In the genomic region with DNA sequence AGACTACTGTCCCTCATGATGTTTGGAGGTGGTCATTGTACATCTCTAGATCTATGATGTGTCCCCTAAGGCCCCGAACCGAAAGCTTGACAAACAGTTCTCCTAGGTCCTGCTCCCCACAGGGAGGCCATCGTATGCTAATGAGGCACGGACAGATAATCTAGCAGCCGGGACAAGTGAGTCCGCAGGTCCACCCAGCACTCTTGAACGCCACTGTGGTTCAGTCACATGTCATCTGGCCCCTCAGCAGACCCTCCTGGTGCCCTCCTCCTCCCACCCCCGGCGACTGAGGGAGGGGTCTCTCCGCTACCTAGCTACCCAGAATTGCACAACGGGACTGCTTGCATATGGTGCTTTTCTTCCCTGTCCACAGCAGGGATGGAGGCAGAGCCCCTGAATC, we compare ENCODE assay signal across 8 mouse cellular contexts. TPM values are rescaled to one million over a fixed set of nuclear protein-coding genes. Genes with fewer than 3 reads are reported as not detected.
DNase-seq lines count a peak whose midpoint lies in the region; ATAC-seq and TF ChIP-seq lines count a peak whose summit lies in the region.

No protein-coding gene starts in this region.

- H3K4me1 ChIP-seq in heart, embryonic 11.5 days (ENCODE audit: control insufficient read depth, insufficient read depth, low read length): peaks cover 8% of the 10 kb centered on the region; the same call in 1 of the 2 replicates
- no peaks in the 10 kb centered on the region for H3K4me1 ChIP-seq in heart, adult 2 months (ENCODE audit: control insufficient read depth, insufficient read depth, low read length)
- peaks cover 18% of the 10 kb centered on the region for H3K4me1 ChIP-seq in E14TG2a.4 (replicated peaks; ENCODE audit: low read depth, low read length)
- H3K4me1 ChIP-seq in hindbrain, embryonic 10.5 days (replicated peaks): peaks cover 17% of the 10 kb centered on the region
- H3K4me1 ChIP-seq in midbrain, embryonic 13.5 days (replicated peaks): peaks cover 16% of the 10 kb centered on the region

- WGBS in heart, embryonic 11.5 days (ENCODE audit: insufficient replicate concordance): 5% methylated on average over 11 of the region's 11 CpGs
- 7% methylated on average over 11 of the region's 11 CpGs for WGBS in heart, adult 2 months
- WGBS in hindbrain, embryonic 10.5 days: 9% methylated on average over 11 of the region's 11 CpGs
- 11% methylated on average over 11 of the region's 11 CpGs for WGBS in midbrain, embryonic 13.5 days

- no peak for TF ChIP-seq POLR2A in heart, adult 2 months (IDR thresholded peaks at IDR 0.05; ENCODE audit: insufficient read depth, low read depth, low read length)

- ATAC-seq in heart, embryonic 11.5 days (replicated peaks; ENCODE audit: insufficient number of reproducible peaks, low FRiP score, low TSS enrichment): no peak
- 0 out of 2 replicates have a peak, but pooled peaks have one; percentile 34 for ATAC-seq in midbrain, embryonic 13.5 days

- no peak for DNase-seq in heart, adult 2 months
- DNase-seq in hindbrain, embryonic 10.5 days (ENCODE audit: low spot score): no peak
- DNase-seq in adrenal gland, adult 8-10 months: no peak
- no peak for DNase-seq in lung, postnatal 14 days
- no peak for DNase-seq in urinary bladder, postnatal 4 days (ENCODE audit: low spot score in 2 of 2)

- H3K27ac ChIP-seq in heart, embryonic 11.5 days (ENCODE audit: low read depth, low read length): no peak overlapping the region
- H3K27ac ChIP-seq in heart, adult 2 months: no peak overlapping the region
- no peak overlapping the region for H3K27ac ChIP-seq in hindbrain, embryonic 10.5 days
- no peak overlapping the region for H3K27ac ChIP-seq in midbrain, embryonic 13.5 days

- peak overlapping the region; percentile 54 for H3K4me2 ChIP-seq in heart, embryonic 11.5 days
- peak overlapping the region; percentile 79 for H3K4me2 ChIP-seq in midbrain, embryonic 13.5 days (replicated peaks)

- H3K9me3 ChIP-seq in heart, embryonic 11.5 days (replicated peaks; ENCODE audit: control insufficient read depth, low read length): no peaks in the 10 kb centered on the region
- no peaks in the 10 kb centered on the region for H3K9me3 ChIP-seq in E14TG2a.4 (ENCODE audit: low read length)
- H3K9me3 ChIP-seq in hindbrain, embryonic 10.5 days: no peaks in the 10 kb centered on the region
- no peaks in the 10 kb centered on the region for H3K9me3 ChIP-seq in midbrain, embryonic 13.5 days

- no peaks in the 10 kb centered on the region for H3K79me2 ChIP-seq in heart, adult 2 months (replicated peaks; ENCODE audit: control insufficient read depth, insufficient read depth, low read length)

- intact Hi-C loops in heart, adult 2 months (cut with DNase I): no loop called here

- peaks cover 30% of the 10 kb centered on the region for H3K27me3 ChIP-seq in heart, embryonic 11.5 days (ENCODE audit: control insufficient read depth, insufficient read depth, low read length)
- peaks cover 7% of the 10 kb centered on the region for H3K27me3 ChIP-seq in heart, adult 2 months (ENCODE audit: control insufficient read depth, insufficient read depth, low read length)
- peaks cover 79% of the 10 kb centered on the region for H3K27me3 ChIP-seq in E14TG2a.4 (ENCODE audit: insufficient read depth, low read length)
- peaks cover 61% of the 10 kb centered on the region for H3K27me3 ChIP-seq in hindbrain, embryonic 10.5 days (ENCODE audit: insufficient read depth, poor library complexity, severe bottlenecking)
- H3K27me3 ChIP-seq in midbrain, embryonic 13.5 days: peaks cover 54% of the 10 kb centered on the region

- no peak overlapping the region for H3K9ac ChIP-seq in heart, embryonic 11.5 days (ENCODE audit: low read depth, low read length)
- H3K9ac ChIP-seq in heart, adult 2 months (ENCODE audit: low read depth, low read length): no peak overlapping the region
- H3K9ac ChIP-seq in midbrain, embryonic 13.5 days (replicated peaks): no peak overlapping the region

- TF ChIP-seq EP300 in heart, adult 2 months (IDR thresholded peaks at IDR 0.05; ENCODE audit: insufficient read depth, low read depth, low read length): no peak

- H3K36me3 ChIP-seq in heart, embryonic 11.5 days (ENCODE audit: control insufficient read depth, insufficient read depth, low read length): no peaks in the 10 kb centered on the region
- H3K36me3 ChIP-seq in heart, adult 2 months (ENCODE audit: control insufficient read depth, insufficient read depth, low read length): no peaks in the 10 kb centered on the region
- H3K36me3 ChIP-seq in E14TG2a.4 (ENCODE audit: insufficient read depth, low read length): no peaks in the 10 kb centered on the region
- no peaks in the 10 kb centered on the region for H3K36me3 ChIP-seq in hindbrain, embryonic 10.5 days
- H3K36me3 ChIP-seq in midbrain, embryonic 13.5 days: no peaks in the 10 kb centered on the region

- H3K4me3 ChIP-seq in heart, embryonic 11.5 days (ENCODE audit: low read depth, low read length): peak overlapping the region; percentile 48; the same call in 1 of the 2 replicates
- no peak overlapping the region for H3K4me3 ChIP-seq in heart, adult 2 months
- peak overlapping the region; percentile 81 for H3K4me3 ChIP-seq in E14TG2a.4 (replicated peaks; ENCODE audit: low read length)
- H3K4me3 ChIP-seq in hindbrain, embryonic 10.5 days: peak overlapping the region; percentile 62
- H3K4me3 ChIP-seq in midbrain, embryonic 13.5 days (replicated peaks): peak overlapping the region; percentile 3; the same call in 1 of the 2 replicates

- TF ChIP-seq CTCF in heart, adult 2 months (IDR thresholded peaks at IDR 0.05): no peak
- no peak for TF ChIP-seq CTCF in E14TG2a.4 (conservative IDR thresholded peaks at IDR 0.05; ENCODE audit: low read length)

RNA-seq across cellular contexts. Expression of a gene that starts 1.2 kb away (rescaled TPM):
- polyA plus RNA-seq in heart, embryonic 11.5 days (2014; fragmentation: Nextera tagmentation; extraction: Ambion mirVana): 0.38 and 0.44 TPM in 2 replicates
- total RNA-seq in heart, adult 2 months (2021): under 1 TPM; 0.39 to 0.96 TPM
- 0.25 and 0.26 TPM in 2 replicates for polyA plus RNA-seq in heart, adult 2 months (2012; rRNA removed)
- polyA plus RNA-seq in hindbrain, embryonic 10.5 days (2016; fragmentation: Nextera tagmentation; extraction: Ambion mirVana): 0.14 and 0.20 TPM in 2 replicates
- polyA plus RNA-seq in midbrain, embryonic 13.5 days (2015; fragmentation: Nextera tagmentation; extraction: Ambion mirVana): 0.30 and 0.46 TPM in 2 replicates
- total RNA-seq in adrenal gland, adult 8-10 months (2022): 1 to 10 TPM; 3.3 to 6.6 (median 5.2) TPM
